12 mouse cellular contexts compared by ENCODE assay signal in the genomic region with DNA sequence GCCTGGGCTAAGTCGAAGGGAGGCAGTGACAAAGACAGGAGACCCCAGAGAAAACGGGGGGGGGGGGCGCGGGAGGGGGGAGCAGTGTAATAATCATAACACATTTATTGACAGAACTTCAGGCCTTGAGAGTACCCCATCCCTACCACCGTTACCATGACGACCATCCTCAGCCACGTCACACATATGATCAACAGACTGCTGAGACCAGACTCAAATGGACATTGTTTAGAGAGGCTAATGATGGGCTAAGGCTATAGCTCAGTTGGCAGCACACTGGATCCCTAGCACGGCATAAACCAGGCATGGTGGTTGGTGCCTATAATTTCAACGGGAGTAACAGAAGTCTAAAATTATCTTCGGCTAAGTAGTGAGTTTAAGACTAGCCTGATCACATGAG.
DNase-seq lines count a peak whose midpoint lies in the region; ATAC-seq and TF ChIP-seq lines count a peak whose summit lies in the region.
"Had no signal": no experiment of that assay in that cellular context is flagged by ENCODE, and none has a peak within 500 bp of the region (broad histone marks: within the 10 kb centered on the region; RNA-seq: fewer than 3 reads in every experiment).

No protein-coding gene starts in this region.

- peaks cover 22% of the 10 kb centered on the region; the same call in 1 of the 2 replicates for H3K4me1 ChIP-seq in lung, embryonic 15.5 days
- peaks cover 48% of the 10 kb centered on the region for H3K4me1 ChIP-seq in forebrain, embryonic 12.5 days
- peaks cover 26% of the 10 kb centered on the region; the same call in 1 of the 2 replicates for H3K4me1 ChIP-seq in hindbrain, postnatal 0 days (ENCODE audit: insufficient read depth, low read length)
- peaks cover 58% of the 10 kb centered on the region for H3K4me1 ChIP-seq in neural tube, embryonic 15.5 days

- no peaks in the 10 kb centered on the region for H3K9me3 ChIP-seq in lung, embryonic 15.5 days
- no peaks in the 10 kb centered on the region for H3K9me3 ChIP-seq in forebrain, embryonic 12.5 days
- H3K9me3 ChIP-seq in hindbrain, postnatal 0 days (ENCODE audit: low read length), result no peaks in the 10 kb centered on the region
- H3K9me3 ChIP-seq in neural tube, embryonic 15.5 days (replicated peaks), result no peaks in the 10 kb centered on the region

- TF ChIP-seq CTCF in hindbrain, postnatal 0 days (IDR thresholded peaks at IDR 0.05; ENCODE audit: low read depth), result no peak

- peak overlapping the region; percentile 20; the same call in 1 of the 2 replicates for H3K27ac ChIP-seq in lung, embryonic 15.5 days
- 0 out of 2 replicates have a peak overlapping the region, but pooled peaks have one; percentile 46 for H3K27ac ChIP-seq in forebrain, embryonic 12.5 days
- H3K27ac ChIP-seq in hindbrain, postnatal 0 days, result peak overlapping the region; percentile 75
- peak overlapping the region; percentile 74 for H3K27ac ChIP-seq in neural tube, embryonic 15.5 days (replicated peaks)
- H3K27ac ChIP-seq: heart, adult 2 months; kidney, postnatal 0 days; left cerebral cortex, adult 2 months; stomach, postnatal 0 days had no signal

- H3K9ac ChIP-seq in lung, embryonic 15.5 days, result no peak overlapping the region
- no peak overlapping the region; the same call in 1 of the 2 replicates for H3K9ac ChIP-seq in forebrain, embryonic 12.5 days
- no peak overlapping the region for H3K9ac ChIP-seq in hindbrain, postnatal 0 days (replicated peaks; ENCODE audit: low read length)
- H3K9ac ChIP-seq in neural tube, embryonic 15.5 days (replicated peaks), result no peak overlapping the region

- H3K36me3 ChIP-seq in lung, embryonic 15.5 days, result no peaks in the 10 kb centered on the region
- no peaks in the 10 kb centered on the region for H3K36me3 ChIP-seq in forebrain, embryonic 12.5 days (replicated peaks)
- H3K36me3 ChIP-seq in hindbrain, postnatal 0 days (ENCODE audit: insufficient read depth, low read length), result no peaks in the 10 kb centered on the region
- no peaks in the 10 kb centered on the region for H3K36me3 ChIP-seq in neural tube, embryonic 15.5 days

- intact Hi-C loops in heart, postnatal 10 days (cut with DNase I), result no loop called here

- no peaks in the 10 kb centered on the region for H3K27me3 ChIP-seq in lung, embryonic 15.5 days
- peaks cover 15% of the 10 kb centered on the region for H3K27me3 ChIP-seq in forebrain, embryonic 12.5 days
- H3K27me3 ChIP-seq in hindbrain, postnatal 0 days (ENCODE audit: insufficient read depth, low read length), result no peaks in the 10 kb centered on the region
- no peaks in the 10 kb centered on the region for H3K27me3 ChIP-seq in neural tube, embryonic 15.5 days (replicated peaks)
- H3K27me3 ChIP-seq: CH12.LX had no signal

- DNase-seq in lung, postnatal 25 days (ENCODE audit: low spot score), result no peak
- peak; percentile 54 for DNase-seq in hindbrain, postnatal 0 days (ENCODE audit: low spot score)
- DNase-seq in adrenal gland, adult 18-20 months (ENCODE audit: low spot score in 2 of 2), result no peak
- DNase-seq in heart, postnatal 10 days, result no peak

- no peak overlapping the region for H3K4me3 ChIP-seq in lung, embryonic 15.5 days
- no peak overlapping the region for H3K4me3 ChIP-seq in forebrain, embryonic 12.5 days (replicated peaks)
- H3K4me3 ChIP-seq in hindbrain, postnatal 0 days (ENCODE audit: low read length), result no peak overlapping the region
- no peak overlapping the region for H3K4me3 ChIP-seq in neural tube, embryonic 15.5 days (replicated peaks)
- H3K4me3 ChIP-seq: heart, adult 2 months; left cerebral cortex, adult 2 months had no signal

- H3K4me2 ChIP-seq in lung, embryonic 15.5 days, result no peak overlapping the region
- no peak overlapping the region for H3K4me2 ChIP-seq in forebrain, embryonic 12.5 days
- no peak overlapping the region for H3K4me2 ChIP-seq in hindbrain, postnatal 0 days (ENCODE audit: low read depth, low read length)
- no peak overlapping the region for H3K4me2 ChIP-seq in neural tube, embryonic 15.5 days

- no peak for ATAC-seq in lung, embryonic 15.5 days (ENCODE audit: borderline replicate concordance, extremely low read depth, low FRiP score, low TSS enrichment)
- ATAC-seq in forebrain, embryonic 12.5 days (ENCODE audit: low FRiP score), result peak; percentile 51
- peak; percentile 68 for ATAC-seq in hindbrain, postnatal 0 days
- peak; percentile 15; the same call in 1 of the 2 replicates for ATAC-seq in neural tube, embryonic 15.5 days (ENCODE audit: low FRiP score)

- WGBS in lung, embryonic 15.5 days, result 54% methylated on average over 9 of the region's 10 CpGs
- 53% methylated on average over 8 of the region's 10 CpGs for WGBS in forebrain, embryonic 12.5 days
- WGBS in hindbrain, postnatal 0 days, result 34% methylated on average over 10 of the region's 10 CpGs
- 48% methylated on average over 9 of the region's 10 CpGs for WGBS in neural tube, embryonic 15.5 days

Comparison
In these comparisons a context has a peak if more than half of its experiments do, and no peak if none do; other contexts are left out.
1. H3K27ac ChIP-seq: peak in every context shown above with its lines; median percentile 75 in hindbrain, postnatal 0 days; 74 in neural tube, embryonic 15.5 days; 46 in forebrain, embryonic 12.5 days; 20 in lung, embryonic 15.5 days.